Mouse (Mus musculus) retina, postnatal 7 days (tissue): ENCODE data around the gene Prep.
"Not testable (repeated sequence)": the region's sequence is repeated elsewhere in the genome, so short reads cannot be mapped to it uniquely, and the experiment has no call there.

Experiments
- DNase-seq: peaks from one replicate; pipeline ENCODE4 v3.0.0-alpha.2; 2012; ENCODE audit warnings: low read depth, low spot score

Prep gene

GRCm38 (mm10) chr10:45075491-45076051, 8.6 kb downstream of the Prep start:
- no peak for DNase-seq

- DNase-seq: no peak
Measured at GRCm38 (mm10) chr10:45076585-45076984, 9.6 kb downstream of the Prep start.

DNA sequence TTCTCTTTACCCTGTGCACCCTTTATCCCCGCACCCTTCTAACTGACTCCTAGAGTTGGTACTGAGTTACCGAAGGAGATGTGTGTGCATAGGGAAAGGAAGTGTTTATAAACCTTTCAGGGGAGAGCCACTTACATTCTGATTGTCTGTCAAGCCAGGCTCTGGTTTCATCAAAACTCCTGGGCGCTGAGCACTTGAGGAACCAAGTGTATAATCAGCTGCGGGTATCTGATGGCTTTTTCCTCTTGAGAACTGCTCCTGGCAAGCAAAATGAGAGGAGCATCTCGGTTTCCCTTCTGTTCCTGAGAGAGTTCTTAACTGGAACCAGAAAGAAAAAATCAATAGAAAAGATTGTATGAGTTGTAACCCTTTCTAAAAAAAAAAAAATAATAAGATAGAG, 10.3 kb downstream of the Prep start:
- DNase-seq: no peak

- no peak for DNase-seq
Measured at GRCm38 (mm10) chr10:45079756-45080155, 12.8 kb downstream of the Prep start.

- no peak for DNase-seq
Measured at GRCm38 (mm10) chr10:45080490-45080889, 13.5 kb downstream of the Prep start.

- DNase-seq: no peak
Measured at GRCm38 (mm10) chr10:45082730-45083129, 15.7 kb downstream of the Prep start.

- not testable (repeated sequence) for DNase-seq
Measured at GRCm38 (mm10) chr10:45084002-45084401, 17.0 kb downstream of the Prep start.

GRCm38 (mm10) chr10:45084471-45084870, 17.5 kb downstream of the Prep start:
- DNase-seq: no peak

DNA sequence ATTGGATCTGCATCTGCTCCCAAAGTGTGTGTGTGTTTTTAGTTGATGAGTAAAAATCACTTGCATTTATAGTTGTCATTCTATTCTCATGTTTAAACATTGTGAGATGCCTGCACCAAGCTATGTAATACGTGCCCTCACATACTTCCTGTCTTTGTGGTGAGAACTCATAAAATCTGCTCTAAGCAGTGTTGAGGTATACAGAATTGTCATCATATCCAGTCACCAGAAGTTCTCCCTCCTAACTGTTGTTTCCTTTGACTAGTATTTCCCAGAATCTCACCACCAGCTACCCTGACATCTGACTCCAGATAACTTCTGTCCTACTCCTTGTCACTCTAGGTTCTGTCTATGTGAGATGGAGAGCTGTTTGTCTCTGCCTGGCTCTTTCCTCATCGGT, 18.3 kb downstream of the Prep start:
- no peak for DNase-seq

GRCm38 (mm10) chr10:45086637-45087036, 19.6 kb downstream of the Prep start:
- no peak for DNase-seq

- DNase-seq: no peak
Measured at GRCm38 (mm10) chr10:45091462-45092079, 24.6 kb downstream of the Prep start.

DNA sequence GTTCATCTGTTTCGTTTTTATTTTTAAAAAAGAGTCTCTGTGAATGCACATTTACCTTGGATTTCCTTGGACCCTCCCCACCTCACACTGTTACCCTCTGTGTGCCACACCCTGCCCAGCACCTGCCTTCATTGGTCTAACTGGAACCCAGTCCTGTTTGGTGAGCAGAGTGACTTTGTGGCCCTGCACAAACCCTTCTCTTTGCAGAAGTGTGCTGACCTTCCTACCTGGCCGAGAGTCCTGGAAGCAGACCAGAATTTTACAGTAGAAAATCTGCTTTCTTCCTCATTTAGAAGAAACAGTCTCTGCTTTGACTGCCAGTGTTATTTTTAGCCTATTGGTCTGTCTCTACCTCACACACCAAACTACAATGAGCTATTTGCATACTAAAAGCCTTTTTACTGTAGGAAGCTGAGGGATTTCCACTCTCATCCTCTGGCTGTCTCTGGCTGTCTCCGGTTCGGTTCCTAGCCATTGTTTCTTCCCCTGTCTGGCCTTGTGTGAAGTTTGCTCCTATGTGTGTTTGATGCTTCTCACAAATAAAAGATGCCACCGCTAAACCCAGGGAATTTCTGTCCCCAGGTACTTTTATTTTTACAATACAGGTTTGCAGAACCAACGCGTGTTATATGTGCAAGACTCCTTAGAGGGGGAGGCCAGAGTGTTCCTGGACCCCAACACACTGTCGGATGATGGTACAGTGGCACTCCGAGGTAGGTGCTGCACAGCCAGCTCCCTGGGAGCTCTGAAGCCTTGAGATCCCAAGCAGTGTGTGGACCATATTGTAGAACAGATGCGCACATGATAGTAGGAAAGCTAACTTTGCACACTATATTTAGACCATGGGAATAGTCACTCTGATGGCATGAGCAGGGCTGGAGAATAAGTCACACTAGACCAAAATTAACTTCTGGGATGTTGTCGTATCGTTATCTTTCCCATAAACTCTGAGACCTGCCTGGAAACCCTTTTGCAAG, 25.4 kb downstream of the Prep start:
- no peak for DNase-seq

GRCm38 (mm10) chr10:45098751-45099150, 31.7 kb downstream of the Prep start:
- no peak for DNase-seq

GRCm38 (mm10) chr10:45100473-45100872, 33.5 kb downstream of the Prep start:
- DNase-seq: no peak

GRCm38 (mm10) chr10:45103184-45103583, 36.2 kb downstream of the Prep start:
- no peak for DNase-seq

- no peak for DNase-seq
Measured at GRCm38 (mm10) chr10:45104098-45104497, 37.1 kb downstream of the Prep start.

GRCm38 (mm10) chr10:45104535-45105079, 37.6 kb downstream of the Prep start:
- DNase-seq: no peak

DNA sequence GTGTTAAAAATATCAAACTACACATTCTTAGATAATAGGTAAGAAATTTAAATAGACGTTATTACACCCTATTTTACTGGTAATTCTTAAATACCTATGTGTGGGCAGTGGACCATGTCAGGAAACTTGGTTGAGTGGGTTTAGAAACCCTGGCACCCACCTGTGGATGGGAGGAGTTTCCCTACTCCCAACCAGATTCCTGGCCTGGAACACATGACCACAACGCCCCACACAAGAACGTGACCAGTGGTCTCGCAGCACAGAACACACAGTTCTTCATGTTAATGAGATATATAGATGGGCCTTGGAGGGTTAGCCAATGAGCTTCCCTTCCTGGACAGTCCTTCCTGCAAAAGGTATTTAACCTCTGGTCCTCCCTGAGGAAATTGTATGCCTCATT, 39.5 kb downstream of the Prep start:
- DNase-seq: no peak

DNA sequence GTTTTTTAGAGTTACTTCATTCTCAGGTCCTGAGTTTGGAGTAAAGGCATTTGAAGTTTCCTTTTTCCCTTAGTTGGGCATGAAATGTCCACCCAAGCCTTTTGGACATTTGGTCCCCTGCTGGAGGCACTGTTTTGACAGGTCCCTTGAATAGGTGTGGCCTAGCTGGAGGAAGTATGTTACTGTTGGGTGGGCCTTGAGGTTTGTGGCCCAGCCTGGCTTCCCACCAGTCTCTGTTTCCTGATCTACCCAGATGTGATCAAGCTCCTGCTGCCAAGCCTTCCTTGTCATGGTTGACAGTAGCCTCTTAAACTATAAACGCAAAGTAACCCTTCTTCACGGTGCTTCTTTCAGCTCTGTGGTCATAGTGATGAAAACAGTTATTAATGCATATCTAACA, 40.3 kb downstream of the Prep start:
- no peak for DNase-seq

DNA sequence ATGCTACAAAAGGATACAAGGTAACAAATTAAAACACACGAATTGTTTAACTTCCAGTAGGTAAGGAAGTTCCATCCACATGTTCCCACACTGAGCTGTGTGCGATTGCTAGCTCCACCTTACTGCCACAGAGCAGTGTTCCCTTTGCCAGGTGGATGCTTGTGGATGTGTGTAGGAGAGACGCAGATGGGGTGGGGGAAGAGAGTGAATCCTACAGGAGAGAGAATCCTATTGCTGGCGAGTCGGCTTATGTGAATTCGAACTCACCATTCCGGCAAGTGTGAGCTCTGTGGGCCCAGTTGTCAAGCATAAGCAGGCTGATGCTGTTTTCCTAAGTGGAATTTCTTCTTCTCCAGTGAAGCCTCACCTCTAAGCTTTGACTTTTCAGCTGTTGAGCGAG, 42.0 kb downstream of the Prep start:
- no peak for DNase-seq

- no peak for DNase-seq
Measured at GRCm38 (mm10) chr10:45109974-45110373, 43.0 kb downstream of the Prep start.

DNA sequence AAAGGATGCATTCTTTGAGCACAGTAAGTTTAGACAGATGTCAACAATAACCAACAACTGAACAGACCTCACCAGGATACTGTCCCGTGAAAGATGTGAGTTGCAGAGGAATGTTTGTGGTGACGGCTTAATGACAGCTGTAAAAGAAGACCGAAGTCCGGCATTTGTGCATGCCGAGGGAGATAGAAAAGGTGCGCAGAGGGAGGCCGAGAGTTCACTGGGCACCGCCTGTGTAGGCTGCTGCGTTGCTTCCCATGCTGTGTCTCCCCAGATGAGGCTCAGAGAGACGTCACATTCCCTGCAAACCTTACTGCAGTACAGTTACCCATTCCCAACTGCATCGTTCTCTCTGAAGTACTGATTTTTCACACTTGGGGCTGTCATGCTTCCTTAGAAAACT, 45.9 kb downstream of the Prep start:
- no peak for DNase-seq
